In genomic region chrX:9662391-9663111, GRCm38 (mm10) we compare ENCODE assay signal across 8 mouse cellular contexts. TPM values are rescaled to one million over a fixed set of nuclear protein-coding genes. Genes with fewer than 3 reads are reported as not detected.
DNase-seq lines count a peak whose midpoint lies in the region; ATAC-seq and TF ChIP-seq lines count a peak whose summit lies in the region.

Gene Dynlt3, minus strand, starts transcription at chrX:9663003.

- H3K27ac ChIP-seq in CH12.LX (ENCODE audit: insufficient read depth, low read depth), result no peak within 1 kb of the TSS
- H3K27ac ChIP-seq in forebrain, embryonic 11.5 days (ENCODE audit: low read depth, low read length), result peak within 1 kb of the TSS; percentile 28; the same call in 1 of the 2 replicates
- H3K27ac ChIP-seq in heart, embryonic 16.5 days (ENCODE audit: low read length), result peak within 1 kb of the TSS; percentile 79
- H3K27ac ChIP-seq in liver, postnatal 0 days (ENCODE audit: low read depth), result peak within 1 kb of the TSS; percentile 55
- H3K27ac ChIP-seq in neural tube, embryonic 14.5 days (ENCODE audit: low read depth, low read length), result peak within 1 kb of the TSS; percentile 64

- peak; percentile 47; the same call in 1 of the 2 replicates for TF ChIP-seq POLR2A in CH12.LX (IDR thresholded peaks at IDR 0.05; ENCODE audit: low read depth, low read length)

- no peaks in the 10 kb centered on the region for H3K27me3 ChIP-seq in CH12.LX (replicated peaks)
- H3K27me3 ChIP-seq in forebrain, embryonic 11.5 days (ENCODE audit: control insufficient read depth, insufficient read depth, low read length), result no peaks in the 10 kb centered on the region
- no peaks in the 10 kb centered on the region for H3K27me3 ChIP-seq in heart, embryonic 16.5 days (ENCODE audit: control insufficient read depth, insufficient read depth, low read length)
- no peaks in the 10 kb centered on the region for H3K27me3 ChIP-seq in liver, postnatal 0 days (ENCODE audit: insufficient read depth, low read length)
- H3K27me3 ChIP-seq in neural tube, embryonic 14.5 days (ENCODE audit: control insufficient read depth, insufficient read depth, low read length), result no peaks in the 10 kb centered on the region

- TF ChIP-seq CTCF in CH12.LX (conservative IDR thresholded peaks at IDR 0.05 in 1 of 2, IDR thresholded peaks at IDR 0.05 in 1 of 2; ENCODE audit: low read depth in 2 of 2, low read length in 2 of 2), result no peak
- no peak for TF ChIP-seq CTCF in liver, postnatal 0 days (IDR thresholded peaks at IDR 0.05; ENCODE audit: low read depth)

- no peak for TF ChIP-seq EP300 in CH12.LX (IDR thresholded peaks at IDR 0.05; ENCODE audit: low read length)
- no peak for TF ChIP-seq EP300 in liver, postnatal 0 days (IDR thresholded peaks at IDR 0.05; ENCODE audit: low read depth)

- peak; percentile 84 for DNase-seq in CH12.LX (ENCODE audit: extremely low read depth)
- DNase-seq in c-Kit-positive CD71-negative TER-119-negative erythroid progenitor cells, embryonic 14.5 days (ENCODE audit: low read depth), result peak; percentile 65
- peak; percentile 84 for DNase-seq in forebrain, embryonic 11.5 days (ENCODE audit: low spot score)
- DNase-seq in kidney, postnatal 36 days, result peak; percentile 87
- DNase-seq in liver, postnatal 0 days, result peak; percentile 82
- peak; percentile 81 for DNase-seq in testis, postnatal 10 days (ENCODE audit: low spot score)

- peak; percentile 100 for ATAC-seq in forebrain, embryonic 11.5 days (replicated peaks; ENCODE audit: low FRiP score)
- peak; percentile 99 for ATAC-seq in heart, embryonic 16.5 days (replicated peaks; ENCODE audit: extremely low read depth, insufficient read depth, low FRiP score)
- ATAC-seq in liver, postnatal 0 days, result peak; percentile 100
- peak; percentile 98 for ATAC-seq in neural tube, embryonic 14.5 days (ENCODE audit: low read depth)

- H3K9me3 ChIP-seq in CH12.LX (replicated peaks; ENCODE audit: low read length), result no peaks in the 10 kb centered on the region
- no peaks in the 10 kb centered on the region for H3K9me3 ChIP-seq in forebrain, embryonic 11.5 days (ENCODE audit: control insufficient read depth, low read length)
- no peaks in the 10 kb centered on the region for H3K9me3 ChIP-seq in heart, embryonic 16.5 days (replicated peaks; ENCODE audit: control insufficient read depth, low read length)
- no peaks in the 10 kb centered on the region for H3K9me3 ChIP-seq in liver, postnatal 0 days (ENCODE audit: low read length)
- H3K9me3 ChIP-seq in neural tube, embryonic 14.5 days (ENCODE audit: control insufficient read depth, low read length), result no peaks in the 10 kb centered on the region

- H3K9ac ChIP-seq in CH12.LX (ENCODE audit: insufficient read depth, low read depth), result peak within 1 kb of the TSS; percentile 81
- H3K9ac ChIP-seq in forebrain, embryonic 11.5 days (ENCODE audit: low read length), result peak within 1 kb of the TSS; percentile 66
- peak within 1 kb of the TSS; percentile 77 for H3K9ac ChIP-seq in heart, embryonic 16.5 days (ENCODE audit: low read length)
- H3K9ac ChIP-seq in liver, postnatal 0 days (replicated peaks), result peak within 1 kb of the TSS; percentile 65
- peak within 1 kb of the TSS; percentile 54 for H3K9ac ChIP-seq in neural tube, embryonic 14.5 days (replicated peaks; ENCODE audit: low read depth, low read length)

- H3K36me3 ChIP-seq in CH12.LX (replicated peaks in 1 of 2; ENCODE audit: control insufficient read depth in 1 of 2, insufficient read depth in 1 of 2, low read length in 1 of 2), result peaks cover 0 to 5% of the 10 kb centered on the region in 2 experiments
- H3K36me3 ChIP-seq in forebrain, embryonic 11.5 days (ENCODE audit: control insufficient read depth, insufficient read depth, low read length), result no peaks in the 10 kb centered on the region
- no peaks in the 10 kb centered on the region for H3K36me3 ChIP-seq in heart, embryonic 16.5 days (ENCODE audit: control insufficient read depth, insufficient read depth)
- no peaks in the 10 kb centered on the region for H3K36me3 ChIP-seq in liver, postnatal 0 days (replicated peaks; ENCODE audit: insufficient read depth, low read length)
- H3K36me3 ChIP-seq in neural tube, embryonic 14.5 days (ENCODE audit: control insufficient read depth, insufficient read depth, low read length), result no peaks in the 10 kb centered on the region

- dilution Hi-C loops in CH12.LX (cut with MboI; ENCODE audit: extremely low pct_ligation_motif_present, extremely low pct_unique_long_range_greater_than_20kb, low sequenced_read_pairs), result no loop called here

- in situ Hi-C loops in CH12.LX (cut with MboI; ENCODE audit: low pct_ligation_motif_present, low pct_unique_long_range_greater_than_20kb, low sequenced_read_pairs), result no loop called here

- H3K4me1 ChIP-seq in CH12.LX (ENCODE audit: control insufficient read depth in 1 of 2, insufficient read depth in 2 of 2), result peaks cover 2 to 11% of the 10 kb centered on the region in 2 experiments; a peak in 3 of 4 replicates
- H3K4me1 ChIP-seq in forebrain, embryonic 11.5 days (replicated peaks; ENCODE audit: control insufficient read depth, insufficient read depth, low read length), result no peaks in the 10 kb centered on the region
- no peaks in the 10 kb centered on the region for H3K4me1 ChIP-seq in heart, embryonic 16.5 days (ENCODE audit: control insufficient read depth, insufficient read depth, low read length)
- H3K4me1 ChIP-seq in liver, postnatal 0 days (ENCODE audit: insufficient read depth), result no peaks in the 10 kb centered on the region
- H3K4me1 ChIP-seq in neural tube, embryonic 14.5 days (ENCODE audit: control insufficient read depth, insufficient read depth, low read length), result no peaks in the 10 kb centered on the region

- 14% methylated on average over 27 of the region's 30 CpGs for WGBS in forebrain, embryonic 11.5 days
- WGBS in heart, embryonic 16.5 days, result 12% methylated on average over 30 of the region's 30 CpGs
- 12% methylated on average over 29 of the region's 30 CpGs for WGBS in liver, postnatal 0 days (ENCODE audit: insufficient replicate concordance)
- WGBS in neural tube, embryonic 14.5 days, result 12% methylated on average over 30 of the region's 30 CpGs

- H3K4me2 ChIP-seq in CH12.LX (ENCODE audit: insufficient read depth, low read depth, poor library complexity, severe bottlenecking), result peak within 1 kb of the TSS; percentile 89
- H3K4me2 ChIP-seq in forebrain, embryonic 11.5 days (ENCODE audit: low read depth, low read length, severe bottlenecking), result peak within 1 kb of the TSS; percentile 42
- peak within 1 kb of the TSS; percentile 66 for H3K4me2 ChIP-seq in heart, embryonic 16.5 days (ENCODE audit: low read depth, low read length)
- peak within 1 kb of the TSS; percentile 67 for H3K4me2 ChIP-seq in liver, postnatal 0 days (ENCODE audit: low read depth, low read length)
- peak within 1 kb of the TSS; percentile 48 for H3K4me2 ChIP-seq in neural tube, embryonic 14.5 days (ENCODE audit: low read depth, low read length)

- H3K79me2 ChIP-seq in CH12.LX (replicated peaks; ENCODE audit: control insufficient read depth, extremely low read depth, insufficient read depth, poor library complexity, severe bottlenecking), result 0 out of 2 replicates have a peak, but pooled peaks cover 4% of the 10 kb centered on the region

- no peak for TF ChIP-seq RAD21 in CH12.LX (IDR thresholded peaks at IDR 0.05; ENCODE audit: low read depth, low read length)

- H3K4me3 ChIP-seq in CH12.LX (replicated peaks in 1 of 3; ENCODE audit: low read depth in 2 of 3, low read length in 2 of 3, poor library complexity in 1 of 3), result peak within 1 kb of the TSS; percentile 60 to 75 (median 65)
- peak within 1 kb of the TSS; percentile 36 for H3K4me3 ChIP-seq in forebrain, embryonic 11.5 days (ENCODE audit: low read depth, low read length)
- H3K4me3 ChIP-seq in heart, embryonic 16.5 days (ENCODE audit: low read length), result peak within 1 kb of the TSS; percentile 69
- peak within 1 kb of the TSS; percentile 67 for H3K4me3 ChIP-seq in liver, postnatal 0 days (ENCODE audit: low read depth, low read length)
- peak within 1 kb of the TSS; percentile 41 for H3K4me3 ChIP-seq in neural tube, embryonic 14.5 days (ENCODE audit: low read depth, low read length)

TF ChIP-seq in CH12.LX, 34 proteins besides CTCF, POLR2A, EP300 and RAD21:
- no peak for TF ChIP-seq USF1 (IDR thresholded peaks at IDR 0.05; ENCODE audit: low read depth, low read length)
- no peak for TF ChIP-seq ZMIZ1 (IDR thresholded peaks at IDR 0.05; ENCODE audit: low read depth, low read length)
- no peak for TF ChIP-seq HCFC1 (IDR thresholded peaks at IDR 0.05; ENCODE audit: low read depth, low read length)
- TF ChIP-seq E2F4 (IDR thresholded peaks at IDR 0.05; ENCODE audit: insufficient replicate concordance, low read depth, low read length), result no peak
- TF ChIP-seq NRF1 (IDR thresholded peaks at IDR 0.05; ENCODE audit: low read depth, low read length), result peak; percentile 73
- TF ChIP-seq KAT2A (IDR thresholded peaks at IDR 0.05; ENCODE audit: insufficient replicate concordance, low read length), result no peak
- no peak for TF ChIP-seq MXI1 (IDR thresholded peaks at IDR 0.05; ENCODE audit: low read depth, low read length)
- no peak for TF ChIP-seq MAZ (IDR thresholded peaks at IDR 0.05; ENCODE audit: low read depth, low read length)
- TF ChIP-seq SMC3 (IDR thresholded peaks at IDR 0.05; ENCODE audit: low read depth, low read length), result no peak
- no peak for TF ChIP-seq NELFE (IDR thresholded peaks at IDR 0.05; ENCODE audit: low read depth, low read length)
- no peak for TF ChIP-seq USF2 (conservative IDR thresholded peaks at IDR 0.05; ENCODE audit: low read depth, low read length)
- TF ChIP-seq ELF1 (IDR thresholded peaks at IDR 0.05; ENCODE audit: low read depth, low read length), result no peak
- TF ChIP-seq SIN3A (IDR thresholded peaks at IDR 0.05; ENCODE audit: low read length), result 0 out of 2 replicates have a peak, but pooled peaks have one; percentile 31

RNA-seq across cellular contexts. Expression of gene Dynlt3, which starts in this region (rescaled TPM):
- 26.8 and 27.9 TPM in 2 replicates for total RNA-seq in CH12.LX (2012; rRNA removed)
- 73.7 and 90.4 TPM in 2 replicates for total RNA-seq in CH12.LX (2014; rRNA removed)
- 40.0 and 45.8 TPM in 2 replicates for polyA plus RNA-seq in CH12.LX (2012; ENCODE audit: insufficient read length, low read depth)
- polyA plus RNA-seq in forebrain, embryonic 11.5 days (2014; fragmentation: Nextera tagmentation; extraction: Ambion mirVana), result 28.5 and 29.2 TPM in 2 replicates
- 60.1 and 68.6 TPM in 2 replicates for polyA plus RNA-seq in heart, embryonic 16.5 days (2015; fragmentation: Nextera tagmentation; extraction: Ambion mirVana)
- polyA plus RNA-seq in liver, postnatal 0 days (2015; fragmentation: Nextera tagmentation; extraction: Ambion mirVana), result 25.2 and 25.5 TPM in 2 replicates
- polyA plus RNA-seq in neural tube, embryonic 14.5 days (2014; fragmentation: Nextera tagmentation; extraction: Ambion mirVana), result 49.8 and 50.7 TPM in 2 replicates
